Mouse (Mus musculus) ES-Bruce4 (cell line): ENCODE measurements at regions not wholly inside any gene's neighbourhood (a gene's known extent, or its start where the extent isn't known, plus 50 kb on each side); places are given as distances from the start of the nearest gene placed in this dataset.
"Not testable (repeated sequence)": the region's sequence is repeated elsewhere in the genome, so short reads cannot be mapped to it uniquely, and the experiment has no call there.

Experiments used
- H3K27ac ChIP-seq: 2 replicates; pipeline ENCODE4 v1.5.1; 2012; ENCODE audit warnings: low read length, inconsistent platforms; ENCODE audit not compliant: insufficient read depth
- H3K27me3 ChIP-seq: 2 replicates; pipeline ENCODE4 v1.6.1; 2012; ENCODE audit warnings: mild to moderate bottlenecking, low read length, inconsistent platforms; ENCODE audit not compliant: control insufficient read depth, poor library complexity, insufficient read depth, severe bottlenecking
- H3K36me3 ChIP-seq: 2 replicates; pipeline ENCODE4 v1.6.1; 2012; ENCODE audit warnings: inconsistent platforms, mild to moderate bottlenecking, low read length, moderate library complexity; ENCODE audit not compliant: control insufficient read depth, poor library complexity, insufficient read depth, severe bottlenecking
- H3K4me1 ChIP-seq: one replicate; pipeline ENCODE4 v1.8.1; 2011; ENCODE audit warnings: low read length; ENCODE audit not compliant: control insufficient read depth, insufficient read depth
- H3K4me3 ChIP-seq: 2 replicates; pipeline ENCODE4 v1.5.1; 2011; ENCODE audit warnings: low read depth, mild to moderate bottlenecking, low read length
- H3K9ac ChIP-seq: 2 replicates; pipeline ENCODE4 v1.6.1; 2012; ENCODE audit warnings: low read depth, mild to moderate bottlenecking, inconsistent platforms; ENCODE audit not compliant: poor library complexity, severe bottlenecking
- H3K9me3 ChIP-seq: replicated peaks from 2 replicates; pipeline ENCODE4 v1.6.1; 2012; ENCODE audit warnings: mild to moderate bottlenecking, low read length, inconsistent platforms; ENCODE audit not compliant: control insufficient read depth, poor library complexity, insufficient read depth, severe bottlenecking
- CTCF ChIP-seq: IDR thresholded peaks from one replicate; pipeline ENCODE4 v1.8.1; 2011; ENCODE audit warnings: low read depth, low read length
- EP300 ChIP-seq: IDR thresholded peaks from 2 replicates; pipeline ENCODE4 v1.6.1; 2011; ENCODE audit warnings: low read depth, low read length; ENCODE audit not compliant: insufficient read depth
- POLR2A ChIP-seq: IDR thresholded peaks from one replicate; pipeline ENCODE4 v1.8.1; 2011; ENCODE audit warnings: low read length; ENCODE audit not compliant: insufficient read depth

DNA sequence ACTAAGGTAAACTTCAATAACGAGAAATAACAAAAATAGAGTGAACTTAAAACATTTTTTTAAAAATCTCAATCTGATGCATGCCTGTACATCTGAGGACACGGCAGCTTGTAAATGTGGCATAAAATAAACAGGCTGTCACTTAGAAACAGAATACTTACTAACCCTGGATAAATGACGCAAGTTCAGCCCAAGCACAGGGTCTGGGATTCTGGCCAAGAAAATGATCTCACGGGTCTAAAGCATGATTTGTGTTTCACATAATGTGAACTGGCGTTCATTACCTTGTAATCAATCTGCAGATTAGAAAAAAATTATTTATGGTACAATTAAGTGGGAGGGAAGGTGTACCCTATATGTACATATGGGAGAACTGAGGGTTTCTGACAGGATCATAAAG lies 512.1 kb upstream of the Vrk2 start:
- no peaks in the 10 kb centered on the region for H3K27me3 ChIP-seq
- H3K36me3 ChIP-seq: no peaks in the 10 kb centered on the region
- no peaks in the 10 kb centered on the region for H3K4me1 ChIP-seq
- H3K27ac ChIP-seq: no peak overlapping the region
- no peak overlapping the region for H3K9ac ChIP-seq
- TF ChIP-seq POLR2A: no peak
- TF ChIP-seq CTCF: no peak
- TF ChIP-seq EP300: no peak
- no peaks in the 10 kb centered on the region for H3K9me3 ChIP-seq
- H3K4me3 ChIP-seq: no peak overlapping the region

DNA sequence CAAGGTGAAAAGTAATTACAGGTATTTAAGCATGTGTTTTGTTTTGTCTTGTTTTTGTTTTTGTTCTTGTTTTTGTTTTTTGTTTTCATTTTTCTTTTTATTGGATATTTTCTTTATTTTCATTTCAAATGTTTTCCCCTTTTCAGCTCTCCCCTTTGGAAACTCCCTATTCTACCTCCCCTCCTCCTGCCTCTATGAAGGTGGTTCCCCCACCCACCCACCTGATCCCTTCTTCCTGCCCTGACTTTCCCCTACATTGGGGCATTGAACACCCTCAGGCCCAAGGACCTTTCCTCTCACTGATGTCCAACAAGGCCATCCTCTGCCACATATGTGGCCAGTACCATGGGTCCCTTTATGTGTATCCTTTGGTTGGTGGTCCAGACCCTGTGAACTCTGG lies 509.1 kb upstream of the Vrk2 start:
- Histone ChIP-seq H3K4me1 (no peaks in the 10 kb centered on the region), H3K9me3 (no peaks in the 10 kb centered on the region), H3K36me3 (no peaks in the 10 kb centered on the region), H3K27ac (no peak overlapping the region), H3K27me3 (no peaks in the 10 kb centered on the region), H3K4me3 (no peak overlapping the region), H3K9ac (no peak overlapping the region)
- TF ChIP-seq POLR2A (no peak), CTCF (no peak), EP300 (no peak)

DNA sequence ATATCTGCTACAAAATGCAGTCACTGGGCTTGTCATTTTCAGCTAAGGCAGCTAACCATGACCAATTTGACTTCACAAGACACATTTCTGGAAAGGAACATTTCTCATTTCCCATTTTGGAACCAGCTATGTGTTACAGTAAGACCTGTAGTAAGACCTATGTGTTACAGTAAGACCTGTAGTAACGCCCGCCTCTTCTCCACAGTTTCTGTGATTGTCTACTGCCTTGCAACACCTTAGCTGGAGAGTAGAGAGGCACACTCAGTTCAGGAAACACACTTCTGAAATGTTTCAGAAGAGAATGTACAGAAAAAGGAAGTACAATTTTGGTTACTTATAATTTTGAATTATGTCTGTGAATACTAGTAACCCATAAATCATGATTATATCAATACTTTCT lies 508.2 kb upstream of the Vrk2 start:
- no peak for TF ChIP-seq CTCF
- TF ChIP-seq EP300: no peak
- no peak for TF ChIP-seq POLR2A
- no peaks in the 10 kb centered on the region for H3K4me1 ChIP-seq
- no peaks in the 10 kb centered on the region for H3K36me3 ChIP-seq
- H3K9me3 ChIP-seq: no peaks in the 10 kb centered on the region
- no peak overlapping the region for H3K9ac ChIP-seq
- H3K4me3 ChIP-seq: no peak overlapping the region
- no peaks in the 10 kb centered on the region for H3K27me3 ChIP-seq
- no peak overlapping the region for H3K27ac ChIP-seq

DNA sequence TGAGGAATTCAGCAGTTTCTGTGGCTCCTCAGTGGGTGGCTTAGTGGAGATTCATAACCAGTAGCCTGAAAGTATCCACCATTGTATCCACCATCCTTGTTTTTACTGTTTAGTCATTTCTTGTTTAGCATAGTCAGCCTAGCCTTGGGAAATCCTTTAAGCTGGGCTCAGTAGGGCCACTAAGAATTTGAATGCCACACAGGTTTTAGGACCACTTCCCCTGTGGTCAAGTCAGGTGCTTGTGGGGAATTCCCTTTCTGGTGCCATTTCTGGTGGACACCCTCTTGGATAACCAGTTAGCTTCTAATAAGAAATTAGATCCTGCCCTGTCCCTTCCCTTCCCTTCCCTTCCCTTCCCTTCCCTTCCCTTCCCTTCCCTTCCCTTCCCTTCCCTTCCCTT lies 502.8 kb upstream of the Vrk2 start:
- Histone ChIP-seq H3K4me1 (no peaks in the 10 kb centered on the region), H3K27me3 (no peaks in the 10 kb centered on the region), H3K27ac (no peak overlapping the region), H3K9ac (no peak overlapping the region), H3K4me3 (no peak overlapping the region), H3K9me3 (no peaks in the 10 kb centered on the region), H3K36me3 (no peaks in the 10 kb centered on the region)
- TF ChIP-seq POLR2A: no peak

DNA sequence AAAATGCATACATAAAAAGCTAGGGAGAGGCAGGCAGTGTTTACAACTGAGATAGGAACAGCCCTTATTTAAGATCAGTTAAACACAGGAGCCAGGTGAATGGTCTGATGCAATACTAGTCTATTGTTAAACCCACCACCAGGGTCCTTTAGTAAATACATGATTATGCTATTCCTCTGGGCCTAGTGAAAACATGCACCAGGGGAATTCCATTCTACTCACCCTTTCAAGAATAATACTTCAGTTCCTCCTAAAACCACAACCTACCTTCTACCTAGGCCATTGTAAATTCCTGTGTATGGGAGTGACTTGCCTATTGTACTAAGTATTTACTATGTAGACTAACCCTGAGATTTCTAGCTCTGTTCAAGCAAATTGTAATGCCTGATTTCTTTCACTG lies 501.7 kb upstream of the Vrk2 start:
- H3K9me3 ChIP-seq, H3K4me1 ChIP-seq, H3K36me3 ChIP-seq, H3K9ac ChIP-seq, H3K27me3 ChIP-seq, H3K4me3 ChIP-seq, H3K27ac ChIP-seq: not testable (repeated sequence)

DNA sequence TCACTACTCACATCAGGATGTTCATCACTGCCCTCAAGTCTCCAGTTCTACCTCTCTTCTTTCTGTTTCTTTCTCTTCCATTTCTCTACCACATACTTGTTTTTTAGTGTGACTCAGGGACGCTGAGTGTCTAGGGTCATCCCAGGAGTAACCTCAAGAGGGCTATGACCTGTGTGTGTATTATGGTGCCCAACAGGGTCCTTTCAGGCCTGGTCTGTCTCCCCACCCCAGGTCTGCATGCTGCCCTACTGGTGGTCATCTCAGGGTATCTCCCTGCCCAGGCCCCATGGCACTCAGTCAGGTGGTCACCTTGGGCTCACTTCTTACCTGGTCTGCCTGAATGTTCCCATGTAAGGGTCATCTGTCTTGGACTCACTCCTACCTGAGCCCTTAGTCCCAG lies 492.7 kb upstream of the Vrk2 start:
- Histone ChIP-seq H3K27ac (no peak overlapping the region), H3K4me3 (no peak overlapping the region), H3K4me1 (no peaks in the 10 kb centered on the region), H3K27me3 (no peaks in the 10 kb centered on the region), H3K9ac (no peak overlapping the region), H3K36me3 (no peaks in the 10 kb centered on the region), H3K9me3 (no peaks in the 10 kb centered on the region)
- TF ChIP-seq POLR2A: no peak
- TF ChIP-seq EP300: no peak
- no peak for TF ChIP-seq CTCF

DNA sequence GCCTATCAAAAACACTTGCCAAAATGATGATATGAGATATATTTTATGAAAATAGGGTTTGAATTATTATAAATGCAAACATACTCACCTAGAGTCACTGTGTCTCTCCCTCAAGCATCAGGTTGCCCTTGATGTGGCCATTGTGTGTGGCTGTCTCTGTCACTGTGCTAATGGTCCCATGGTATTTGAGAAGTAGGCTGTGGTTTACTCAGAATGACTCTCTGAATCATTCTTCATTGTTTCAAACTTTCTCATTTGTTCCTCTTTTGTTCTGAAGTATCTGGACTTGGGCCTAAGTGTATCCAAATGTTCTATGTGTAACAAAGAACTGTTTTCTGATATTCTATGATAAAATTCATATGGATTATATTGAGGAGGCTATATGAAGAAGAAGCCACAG lies 487.4 kb upstream of the Vrk2 start:
- Histone ChIP-seq H3K9me3 (no peaks in the 10 kb centered on the region), H3K9ac (no peak overlapping the region), H3K27ac (no peak overlapping the region), H3K27me3 (no peaks in the 10 kb centered on the region), H3K36me3 (no peaks in the 10 kb centered on the region), H3K4me3 (no peak overlapping the region), H3K4me1 (no peaks in the 10 kb centered on the region)
- TF ChIP-seq CTCF (no peak), POLR2A (no peak), EP300 (no peak)
